Mouse (Mus musculus) midbrain, embryonic 14.5 days (tissue): ENCODE data around the gene Dnm3. TPM values are rescaled to one million over a fixed set of nuclear protein-coding genes. Genes with fewer than 3 reads are reported as not detected.

Source experiments
- ATAC-seq: fragments of 200-750 bp; cut with Nextera tagmentation; 2 replicates; pipeline ENCODE4 v1.8.0; 2017; ENCODE audit warnings: moderate number of reproducible peaks, moderate library complexity; ENCODE audit not compliant: low FRiP score, low TSS enrichment
- DNase-seq: peaks from one replicate; pipeline ENCODE4 v3.0.0-alpha.2; 2015
- H3K27ac ChIP-seq: fragments of 300-500 bp; sonication (generic); replicated peaks from 2 replicates; pipeline ENCODE4 v1.5.1; 2014; ENCODE audit warnings: mild to moderate bottlenecking, low read depth, low read length, moderate library complexity
- H3K27me3 ChIP-seq: fragments of 300-500 bp; sonication (generic); 2 replicates; pipeline ENCODE4 v1.6.1; 2014; ENCODE audit warnings: low read length, control low read depth, mixed read lengths; ENCODE audit not compliant: control insufficient read depth, insufficient read depth
- H3K36me3 ChIP-seq: fragments of 300-500 bp; sonication (generic); 2 replicates; pipeline ENCODE4 v1.6.1; 2014; ENCODE audit warnings: low read length, control low read depth; ENCODE audit not compliant: control insufficient read depth, insufficient read depth
- H3K4me1 ChIP-seq: fragments of 300-500 bp; sonication (generic); 2 replicates; pipeline ENCODE4 v1.6.1; 2014; ENCODE audit warnings: mild to moderate bottlenecking, antibody characterized with exemption, low read length, control low read depth; ENCODE audit not compliant: control insufficient read depth, insufficient read depth
- H3K4me2 ChIP-seq: fragments of 300-500 bp; sonication (generic); 2 replicates; pipeline ENCODE4 v1.6.1; 2014; ENCODE audit warnings: mild to moderate bottlenecking, low read length, moderate library complexity
- H3K4me3 ChIP-seq: fragments of 300-500 bp; sonication (generic); replicated peaks from 2 replicates; pipeline ENCODE4 v1.5.1; 2014; ENCODE audit warnings: low read depth, low read length
- H3K9ac ChIP-seq: fragments of 300-500 bp; sonication (generic); replicated peaks from 2 replicates; pipeline ENCODE4 v1.6.1; 2014; ENCODE audit warnings: mild to moderate bottlenecking, low read length, moderate library complexity
- H3K9me3 ChIP-seq: fragments of 300-500 bp; sonication (generic); 2 replicates; pipeline ENCODE4 v1.6.1; 2016; ENCODE audit warnings: low read length, control low read depth, mixed read lengths; ENCODE audit not compliant: control insufficient read depth
- WGBS: fragments of 180-500 bp; shearing (Covaris S2); extraction: QIAGEN DNeasy Blood & Tissue Kit; methylation state at CpG from one replicate; pipeline ENCODE4 v1.1.7; 2014; 5-methylcytosine and 5-hydroxymethylcytosine counted together
- polyA plus RNA-seq: library from polyadenylated mRNA; unstranded; fragments of >200 nt; fragmentation: Nextera tagmentation; extraction: Ambion mirVana; gene quantifications from 2 replicates; pipeline ENCODE4 v1.2.1, GENCODE M21; 2014

Gene Dnm3
- polyA plus RNA-seq, 1 experiment from 2014 or later = 62.0 TPM

DNA sequence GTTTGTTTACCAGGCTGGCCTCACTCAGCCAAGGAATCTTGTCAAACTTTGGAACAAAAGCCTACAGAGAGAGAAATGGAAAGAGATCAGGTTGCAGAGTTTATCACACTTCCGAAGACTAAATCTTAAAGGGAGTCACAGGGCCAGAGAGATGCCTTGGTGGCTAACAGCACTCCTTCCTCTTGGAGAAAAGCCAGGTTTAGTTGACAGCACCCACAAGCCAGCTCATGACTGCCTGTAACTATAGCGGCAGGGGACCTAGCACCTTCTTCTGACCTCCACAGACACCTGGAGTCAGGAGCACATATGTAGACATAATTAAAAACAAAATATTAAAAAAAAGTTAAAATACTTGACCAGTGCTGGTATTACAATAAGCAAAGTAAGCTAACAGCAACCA is 509.9 kb downstream of the Dnm3 start:
- WGBS = 93% methylated on average over 2 of the region's 2 CpGs
- DNase-seq (no peak), ATAC-seq (no peak)
- Histone ChIP-seq H3K4me1 (peaks cover 10% of the 10 kb centered on the region; the same call in 1 of the 2 replicates), H3K4me3 (no peak overlapping the region), H3K4me2 (no peak overlapping the region), H3K36me3 (no peaks in the 10 kb centered on the region), H3K27me3 (no peaks in the 10 kb centered on the region), H3K9ac (no peak overlapping the region), H3K27ac (no peak overlapping the region), H3K9me3 (no peaks in the 10 kb centered on the region)

DNA sequence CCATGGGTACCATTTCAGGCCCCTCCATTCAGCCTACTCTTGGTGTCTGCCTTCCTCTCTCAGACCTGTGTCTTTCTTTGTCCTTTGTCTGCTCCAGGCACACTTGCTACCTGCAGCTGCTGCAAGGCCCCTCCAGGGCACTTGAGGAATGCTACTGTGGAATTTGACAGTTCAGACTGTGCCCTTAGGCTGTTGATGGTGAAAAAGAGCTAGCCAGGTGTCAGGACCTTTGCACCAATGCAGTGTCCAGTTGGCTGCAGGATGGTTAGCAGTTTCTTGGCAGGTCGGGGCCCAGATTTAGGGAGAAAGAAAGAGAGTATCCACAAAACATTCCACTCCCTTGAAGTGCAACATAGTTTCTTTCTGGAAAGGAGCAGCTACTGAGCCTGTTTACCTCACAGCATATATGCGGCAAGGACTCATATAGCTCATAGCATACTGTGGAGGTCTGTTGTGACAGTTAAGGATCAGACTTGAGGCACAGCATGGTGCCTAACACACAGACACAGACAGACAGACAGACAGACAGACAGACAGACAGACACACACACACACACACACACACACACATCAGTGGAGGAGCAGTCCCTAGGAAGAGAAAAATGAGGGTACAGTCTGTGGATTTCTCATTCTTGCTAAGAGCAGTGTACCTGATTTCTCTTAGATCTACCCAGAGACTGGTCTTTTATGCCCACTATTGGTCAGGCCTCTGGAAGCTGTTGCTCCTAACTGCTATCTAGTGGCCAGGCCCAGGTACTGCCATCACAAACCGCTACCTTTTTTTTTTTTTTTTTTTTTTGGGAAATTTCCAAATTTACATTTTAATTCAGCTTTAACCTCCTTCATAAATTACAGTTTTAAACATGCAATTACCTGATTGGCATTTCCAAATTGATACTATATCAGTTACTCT is 515.1 kb downstream of the Dnm3 start:
- no peaks in the 10 kb centered on the region for H3K9me3 ChIP-seq
- no peak overlapping the region for H3K27ac ChIP-seq
- no peaks in the 10 kb centered on the region for H3K27me3 ChIP-seq
- H3K4me2 ChIP-seq = no peak overlapping the region
- no peaks in the 10 kb centered on the region for H3K4me1 ChIP-seq
- no peak overlapping the region for H3K4me3 ChIP-seq
- no peaks in the 10 kb centered on the region for H3K36me3 ChIP-seq
- peak; percentile 77; the same call in 1 of the 2 replicates for ATAC-seq
- no peak overlapping the region for H3K9ac ChIP-seq
- WGBS = 49% methylated on average over 3 of the region's 3 CpGs
- DNase-seq = peak; percentile 72

- Histone ChIP-seq H3K4me1 (no peaks in the 10 kb centered on the region), H3K4me2 (no peak overlapping the region), H3K27ac (no peak overlapping the region), H3K27me3 (no peaks in the 10 kb centered on the region), H3K9ac (no peak overlapping the region), H3K9me3 (no peaks in the 10 kb centered on the region), H3K4me3 (no peak overlapping the region), H3K36me3 (no peaks in the 10 kb centered on the region)
- no peak for DNase-seq
- ATAC-seq = no peak
- WGBS = 85% methylated on average over 19 of the region's 19 CpGs
Observed at GRCm38 (mm10) chr1:161957964-161958950, 519.6 kb downstream of the Dnm3 start.

DNA sequence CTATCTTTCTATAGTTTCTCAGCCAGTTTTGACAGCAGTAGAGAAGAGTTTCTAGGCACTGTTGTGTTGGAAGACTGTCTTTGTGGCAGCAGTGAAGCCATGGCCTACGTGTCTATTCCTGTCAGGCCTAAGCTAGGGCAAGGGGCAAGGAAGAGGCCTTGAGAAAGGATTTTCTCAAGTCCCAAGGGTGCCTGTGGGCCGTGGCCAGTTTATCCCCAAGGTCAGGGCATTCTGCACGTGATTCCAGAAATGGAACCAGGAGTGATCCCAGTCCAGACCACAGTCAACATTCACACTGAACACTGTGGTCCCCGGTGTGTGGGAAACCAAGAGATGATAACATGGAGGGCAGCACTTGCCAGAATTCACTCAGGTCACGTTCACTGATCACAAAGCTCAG is 522.0 kb downstream of the Dnm3 start:
- H3K4me3 ChIP-seq = no peak overlapping the region
- no peak overlapping the region for H3K4me2 ChIP-seq
- H3K9ac ChIP-seq = no peak overlapping the region
- ATAC-seq (no peak), DNase-seq (no peak)
- H3K27ac ChIP-seq = no peak overlapping the region
- WGBS = 67% methylated on average over 5 of the region's 5 CpGs
- no peaks in the 10 kb centered on the region for H3K27me3 ChIP-seq
- no peaks in the 10 kb centered on the region for H3K9me3 ChIP-seq
- H3K36me3 ChIP-seq = no peaks in the 10 kb centered on the region
- H3K4me1 ChIP-seq = no peaks in the 10 kb centered on the region

DNA sequence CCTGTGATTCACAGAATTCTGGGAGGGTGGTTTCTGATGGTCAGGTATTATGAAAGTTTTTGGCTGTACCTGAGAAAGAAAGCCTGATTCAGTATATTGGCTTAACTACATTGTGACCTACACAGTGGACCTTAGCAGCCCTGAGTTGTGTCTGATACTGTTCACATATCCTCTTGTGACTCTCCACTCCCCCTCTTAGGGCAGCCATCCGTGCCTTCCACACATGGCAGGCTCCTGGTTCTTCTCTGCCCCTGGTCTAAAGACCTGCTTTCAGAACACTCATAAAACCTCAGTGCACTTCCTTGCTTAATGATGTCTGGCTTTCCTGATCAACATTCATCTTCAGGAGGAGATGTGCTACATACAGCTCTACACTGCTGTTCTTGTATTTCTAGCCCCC is 525.2 kb downstream of the Dnm3 start:
- no peak for DNase-seq
- H3K9me3 ChIP-seq = no peaks in the 10 kb centered on the region
- WGBS = 48% methylated on average over 1 of the region's 1 CpGs
- H3K4me3 ChIP-seq = no peak overlapping the region
- no peak overlapping the region for H3K4me2 ChIP-seq
- no peak for ATAC-seq
- no peaks in the 10 kb centered on the region for H3K36me3 ChIP-seq
- H3K27ac ChIP-seq = no peak overlapping the region
- no peaks in the 10 kb centered on the region for H3K27me3 ChIP-seq
- H3K4me1 ChIP-seq = no peaks in the 10 kb centered on the region
- no peak overlapping the region for H3K9ac ChIP-seq

DNA sequence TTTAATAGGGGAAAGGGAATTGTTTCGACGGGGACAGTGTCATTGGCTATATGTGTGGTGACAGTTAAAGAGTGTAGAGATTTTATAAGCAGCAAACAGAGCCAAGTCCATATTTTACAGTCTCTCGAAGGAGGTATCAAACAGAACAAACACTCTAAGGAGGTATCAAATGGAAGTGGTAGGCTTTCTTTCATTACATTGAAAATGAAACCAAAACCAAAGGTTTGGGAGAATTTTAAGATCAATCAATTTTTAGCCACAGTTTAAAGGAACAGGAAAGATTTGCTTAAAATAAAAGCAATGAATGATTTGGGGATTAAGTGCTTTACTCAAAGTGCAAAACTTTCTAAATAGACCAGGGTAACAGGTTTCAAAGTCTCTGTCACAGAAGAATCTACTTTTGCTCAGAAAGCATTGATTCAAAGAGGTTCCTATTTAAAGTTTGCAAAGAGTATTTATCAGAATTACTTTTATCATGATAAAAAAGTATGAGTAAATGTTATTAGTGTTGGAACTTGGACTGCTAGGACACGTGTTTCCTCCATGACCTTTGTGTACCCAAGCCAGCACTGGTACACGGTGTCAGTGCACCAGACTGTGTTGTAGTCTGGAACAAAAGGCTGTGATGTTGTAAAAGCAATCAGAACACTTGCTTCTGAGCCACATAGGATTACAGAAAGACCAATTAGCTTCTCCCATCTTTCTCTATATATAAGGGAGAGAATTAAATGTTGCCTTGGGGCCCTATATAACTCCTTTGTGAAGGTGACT is 526.6 kb downstream of the Dnm3 start:
- WGBS = 83% methylated on average over 5 of the region's 5 CpGs
- Histone ChIP-seq H3K4me3 (no peak overlapping the region), H3K27me3 (no peaks in the 10 kb centered on the region), H3K36me3 (no peaks in the 10 kb centered on the region), H3K27ac (no peak overlapping the region), H3K9me3 (no peaks in the 10 kb centered on the region), H3K4me2 (no peak overlapping the region), H3K9ac (no peak overlapping the region), H3K4me1 (no peaks in the 10 kb centered on the region)
- ATAC-seq (no peak), DNase-seq (no peak)

GRCm38 (mm10) chr1:161942082-161942481 is 535.8 kb downstream of the Dnm3 start:
- ATAC-seq = no peak
- H3K9me3 ChIP-seq = no peaks in the 10 kb centered on the region

More at GRCm38 (mm10) chr1:161942082-161942481, 535.8 kb downstream of the Dnm3 start:
- H3K27me3 ChIP-seq = no peaks in the 10 kb centered on the region
- H3K4me1 ChIP-seq = no peaks in the 10 kb centered on the region
- no peak overlapping the region for H3K4me3 ChIP-seq
- DNase-seq = no peak
- no peak overlapping the region for H3K9ac ChIP-seq
- H3K27ac ChIP-seq = no peak overlapping the region
- no peak overlapping the region for H3K4me2 ChIP-seq
- 88% methylated on average over 2 of the region's 2 CpGs for WGBS
- H3K36me3 ChIP-seq = no peaks in the 10 kb centered on the region
